Mouse (Mus musculus) gastrocnemius, adult 18-20 months (tissue): ENCODE results near the gene Fndc5. TPM values are rescaled to one million over a fixed set of nuclear protein-coding genes. Genes with fewer than 3 reads are reported as not detected.

Experiments used
- DNase-seq: peaks from one replicate; pipeline ENCODE4 v3.0.0; 2021; ENCODE audit warnings: low spot score
- total RNA-seq, 2 experiments: library from RNA; stranded (reverse); gene quantifications; 2 replicates each; pipeline ENCODE4 v1.2.3; 2021

Gene Fndc5
- total RNA-seq, 2 experiments from 2014 or later: 67.3 to 72.7 TPM

DNA sequence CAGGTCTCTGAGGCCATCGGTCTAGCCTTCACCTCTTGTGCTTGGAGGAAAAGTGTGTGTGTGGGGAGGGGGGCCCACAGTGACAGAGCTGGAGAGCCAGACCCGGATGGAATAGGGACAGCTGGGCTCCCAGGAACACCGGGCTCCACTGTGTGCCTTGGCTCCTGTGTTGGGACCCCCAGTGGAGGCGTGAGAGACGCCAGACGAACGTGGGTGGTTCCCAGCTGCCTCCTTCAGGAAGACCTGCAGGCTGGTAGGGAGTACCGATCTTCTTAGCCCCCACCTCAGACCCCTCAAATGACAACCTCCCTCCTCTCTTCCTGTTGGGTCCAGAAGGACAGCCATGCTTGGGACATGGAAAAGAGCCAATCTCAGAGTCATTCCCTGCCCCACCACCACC is 14.1 kb upstream of the Fndc5 start:
- no peak for DNase-seq

DNA sequence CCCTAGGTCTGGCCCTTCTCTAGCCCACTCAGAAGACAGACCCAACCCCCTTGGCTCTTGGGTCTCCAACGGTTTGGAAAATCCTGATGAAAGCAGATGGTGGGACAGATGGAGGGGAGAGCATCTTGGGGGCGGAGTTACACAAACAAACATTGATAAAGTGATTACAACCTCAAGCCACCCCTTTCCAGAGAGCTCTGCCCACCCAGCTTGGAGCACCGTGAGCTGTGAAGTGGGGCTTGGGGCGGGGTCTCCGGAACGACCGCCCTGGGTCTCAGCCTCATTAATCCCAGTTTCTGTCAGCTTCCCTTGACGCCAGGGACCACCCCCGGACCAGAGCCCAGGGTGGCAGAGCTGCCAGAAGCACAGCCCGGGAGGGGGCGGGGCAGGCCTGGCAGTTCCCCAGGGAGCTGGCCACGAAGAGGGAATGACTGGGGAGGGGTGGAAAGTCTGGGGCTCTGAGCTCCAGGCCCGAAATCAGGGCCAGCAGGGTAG is 12.1 kb upstream of the Fndc5 start:
- no peak for DNase-seq

DNA sequence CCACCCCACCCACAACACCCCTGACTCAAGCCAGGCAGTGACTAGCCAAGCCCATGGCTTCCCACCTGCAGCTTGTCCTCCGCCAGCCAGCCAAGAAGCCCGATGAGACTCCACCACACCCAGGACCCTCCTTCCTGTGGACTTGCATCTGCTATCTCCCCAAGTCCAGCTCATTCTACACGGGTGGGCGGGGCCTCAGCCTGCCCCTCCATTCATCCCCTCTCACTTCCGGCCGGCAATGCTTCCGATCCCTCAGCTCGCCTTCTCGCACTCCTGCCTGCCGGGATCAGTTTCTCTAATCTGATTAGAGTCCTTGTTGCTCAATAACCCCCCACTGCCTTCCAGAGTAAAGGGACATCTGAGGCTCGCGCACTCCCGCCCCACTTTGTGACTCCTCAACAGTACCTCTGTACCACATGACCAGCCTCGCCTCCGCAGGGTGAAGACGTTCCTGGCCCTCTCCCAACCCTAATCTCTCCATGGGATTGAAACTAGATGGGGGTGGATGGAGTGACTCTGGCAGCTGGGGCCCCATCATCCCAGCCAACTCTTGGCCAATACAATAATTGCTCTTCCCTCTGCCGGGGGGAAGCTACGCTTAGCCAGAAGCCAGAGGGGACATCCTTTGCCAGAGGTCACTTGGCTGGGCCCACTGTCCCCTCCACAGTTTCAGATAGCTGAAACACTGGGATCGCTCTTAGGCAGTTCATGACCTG is 10.9 kb upstream of the Fndc5 start:
- DNase-seq: peak; percentile 35

DNA sequence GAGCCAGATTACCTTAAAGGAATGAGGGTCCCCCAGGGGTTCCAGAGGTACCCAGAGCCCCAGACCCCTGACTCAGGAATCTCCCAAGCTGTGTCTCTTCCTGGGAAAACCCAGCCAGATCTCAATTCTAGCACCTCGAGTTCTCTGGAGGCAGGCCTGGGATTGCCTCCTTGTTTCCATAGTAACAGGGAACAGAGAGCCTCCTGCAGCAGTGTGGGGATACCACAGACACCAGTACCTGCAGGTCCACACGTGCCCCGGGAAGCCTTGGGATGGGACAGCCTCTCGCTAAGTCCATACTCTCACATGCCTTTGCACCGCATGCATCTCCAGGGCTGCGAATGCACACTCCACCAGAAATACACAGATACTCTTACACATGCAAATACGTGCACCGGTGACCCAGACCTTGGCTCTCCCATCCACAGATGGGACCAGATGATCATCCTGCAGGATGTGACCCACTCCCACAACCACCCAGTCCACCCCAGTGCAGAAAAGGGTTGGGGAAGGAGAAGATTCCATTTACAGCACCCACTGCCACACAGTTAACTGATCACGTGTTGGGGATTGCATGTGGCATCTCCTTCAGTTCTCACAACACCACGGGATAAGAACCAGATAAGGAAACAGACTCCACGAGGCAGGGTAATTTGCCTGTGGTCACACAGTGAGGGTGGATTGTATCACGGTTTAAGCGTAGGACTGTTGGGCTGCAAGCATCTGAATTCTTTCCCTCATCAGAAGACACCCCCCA is 8.0 kb upstream of the Fndc5 start:
- no peak for DNase-seq

DNA sequence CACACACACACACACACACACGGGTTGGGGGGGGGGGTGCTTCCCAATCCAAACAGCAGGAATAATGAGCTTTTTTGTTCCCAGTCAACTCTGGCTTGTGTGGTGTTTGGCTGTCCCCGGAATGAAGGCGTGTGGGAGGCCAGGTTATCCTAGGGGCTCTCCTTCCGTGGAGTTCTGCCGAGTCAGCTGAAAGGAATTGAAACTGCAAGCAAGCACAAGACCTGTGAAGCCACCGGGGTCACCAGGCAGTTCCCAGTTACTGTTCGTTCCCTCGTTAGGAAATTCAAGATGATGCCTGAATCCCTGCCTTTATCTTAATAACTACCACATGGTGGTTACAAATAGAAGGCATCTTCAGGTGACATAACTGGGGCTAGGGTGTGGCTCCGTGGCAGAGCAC is 7.4 kb upstream of the Fndc5 start:
- DNase-seq: no peak

DNA sequence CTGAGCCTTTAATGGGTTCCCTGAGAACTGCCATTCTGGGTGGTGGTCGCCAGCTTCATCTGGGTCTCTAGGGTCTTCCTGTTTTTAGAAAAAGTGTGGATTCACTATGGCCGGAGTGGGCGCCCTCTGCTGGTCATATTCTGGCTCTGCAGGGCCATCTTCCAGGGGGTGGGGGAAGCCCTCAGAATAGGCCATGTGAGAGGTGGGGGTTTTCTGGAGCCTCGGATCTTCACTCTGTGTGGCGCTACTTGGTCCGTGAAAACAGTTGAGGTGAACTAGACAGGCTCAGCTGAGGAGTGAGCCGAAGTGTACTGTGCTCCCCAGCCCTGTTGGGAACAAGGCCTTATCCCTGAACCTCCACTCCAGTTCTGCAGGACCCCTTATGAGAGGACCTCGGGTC is 6.7 kb upstream of the Fndc5 start:
- no peak for DNase-seq

DNA sequence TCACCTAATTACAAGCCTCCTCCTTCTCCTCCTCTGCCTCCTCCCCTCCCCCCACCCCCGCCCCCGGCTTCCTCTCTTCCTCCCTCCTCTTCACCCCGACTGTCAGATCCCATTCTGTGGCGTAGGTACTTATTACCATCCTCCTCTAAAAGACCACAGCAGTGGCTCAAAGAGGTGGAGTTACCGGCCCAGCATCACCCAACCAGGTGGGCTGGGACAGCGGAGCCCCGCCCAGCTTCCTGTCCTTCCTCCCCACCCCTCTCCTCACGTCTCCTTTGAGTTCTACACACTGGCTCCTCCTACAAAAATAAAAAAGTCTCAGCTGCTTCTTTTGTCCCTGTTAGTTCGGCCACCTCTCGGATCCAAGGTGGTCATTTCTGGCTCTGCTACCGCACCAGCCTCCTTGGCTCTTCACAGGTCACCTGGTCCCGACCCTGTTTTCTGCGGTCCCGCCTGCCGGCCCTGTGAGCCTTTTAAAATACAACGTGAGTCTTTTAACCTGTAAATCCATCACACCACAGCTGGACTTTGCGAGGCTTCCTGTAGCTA is 6.0 kb upstream of the Fndc5 start:
- DNase-seq: no peak

DNA sequence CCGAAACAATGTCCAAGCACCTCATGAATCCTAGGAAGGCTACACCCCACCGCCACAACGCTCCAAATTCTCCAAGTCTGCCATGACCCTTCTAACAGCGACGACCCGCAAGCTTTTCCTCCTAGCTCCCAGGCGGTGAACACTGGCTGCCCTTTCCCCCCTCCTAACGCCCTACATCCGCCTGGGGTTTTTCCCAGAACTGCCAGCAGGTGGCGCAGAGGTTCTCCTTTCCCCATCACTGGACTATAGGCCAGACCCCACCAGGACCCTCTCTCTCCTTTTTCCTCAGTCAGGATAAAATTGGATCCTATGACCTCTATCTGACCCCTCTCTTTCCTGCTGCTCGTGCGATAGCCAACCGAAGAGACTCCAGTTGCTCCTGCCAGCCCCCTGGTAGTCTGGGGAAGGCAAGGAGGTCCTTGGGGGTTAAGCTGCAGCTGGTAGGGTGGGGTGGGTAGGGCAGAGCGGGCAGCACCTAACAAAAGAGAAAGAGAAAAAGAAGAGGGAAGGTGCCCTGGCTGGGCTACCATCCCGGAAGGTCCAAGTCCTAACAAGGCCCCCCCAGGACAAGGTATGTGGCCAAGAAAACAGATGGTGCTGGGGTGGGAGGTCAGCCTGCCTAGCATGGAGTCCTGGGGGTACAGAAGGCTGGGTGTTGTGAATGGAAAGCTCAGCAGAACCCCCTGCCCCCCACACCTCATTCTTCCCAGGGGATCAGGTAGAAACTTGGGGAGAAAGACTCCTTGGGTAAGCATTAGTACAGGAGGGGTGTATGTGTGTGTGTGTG is 1.8 kb upstream of the Fndc5 start:
- peak; percentile 69 for DNase-seq

DNA sequence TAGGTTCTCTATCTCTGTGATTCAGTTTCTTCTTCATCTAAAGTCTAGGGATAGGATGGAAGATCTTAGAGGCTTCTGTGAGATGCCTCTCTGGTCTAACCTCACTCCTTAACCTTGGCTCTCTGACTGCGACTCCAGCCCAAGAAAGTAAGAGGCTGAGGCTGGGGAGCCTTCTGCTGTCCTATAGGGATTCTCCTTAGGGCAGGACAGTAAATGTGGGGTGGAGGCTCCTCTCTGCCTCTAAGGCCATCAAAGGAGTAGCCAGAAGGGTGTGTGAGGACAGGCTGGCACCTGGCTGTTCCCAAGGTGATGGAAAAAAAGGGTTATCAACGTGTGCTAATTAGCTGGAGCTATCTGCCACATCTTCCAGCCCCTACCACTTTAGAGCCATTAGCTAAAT is 1.2 kb upstream of the Fndc5 start:
- no peak for DNase-seq

DNA sequence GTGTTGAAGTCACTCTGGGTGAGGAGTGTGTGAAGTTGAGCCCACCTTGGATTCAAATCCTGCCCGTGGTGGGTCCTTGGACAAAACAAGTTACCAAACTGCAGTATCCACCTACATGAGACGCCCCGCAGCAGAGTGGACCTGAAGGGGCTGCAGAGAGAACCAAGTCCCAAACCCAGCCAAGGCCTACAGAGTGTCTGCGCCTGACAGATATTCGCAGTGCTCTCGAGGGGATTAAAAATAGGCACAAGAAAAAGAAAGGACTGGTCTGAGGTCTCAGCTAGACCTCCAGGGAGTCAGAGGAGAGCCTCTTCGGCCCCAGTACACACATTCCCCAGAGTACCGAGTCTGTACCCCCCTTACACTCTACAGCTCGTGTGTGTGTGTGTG is 615 bp upstream of the Fndc5 start:
- DNase-seq: no peak

DNA sequence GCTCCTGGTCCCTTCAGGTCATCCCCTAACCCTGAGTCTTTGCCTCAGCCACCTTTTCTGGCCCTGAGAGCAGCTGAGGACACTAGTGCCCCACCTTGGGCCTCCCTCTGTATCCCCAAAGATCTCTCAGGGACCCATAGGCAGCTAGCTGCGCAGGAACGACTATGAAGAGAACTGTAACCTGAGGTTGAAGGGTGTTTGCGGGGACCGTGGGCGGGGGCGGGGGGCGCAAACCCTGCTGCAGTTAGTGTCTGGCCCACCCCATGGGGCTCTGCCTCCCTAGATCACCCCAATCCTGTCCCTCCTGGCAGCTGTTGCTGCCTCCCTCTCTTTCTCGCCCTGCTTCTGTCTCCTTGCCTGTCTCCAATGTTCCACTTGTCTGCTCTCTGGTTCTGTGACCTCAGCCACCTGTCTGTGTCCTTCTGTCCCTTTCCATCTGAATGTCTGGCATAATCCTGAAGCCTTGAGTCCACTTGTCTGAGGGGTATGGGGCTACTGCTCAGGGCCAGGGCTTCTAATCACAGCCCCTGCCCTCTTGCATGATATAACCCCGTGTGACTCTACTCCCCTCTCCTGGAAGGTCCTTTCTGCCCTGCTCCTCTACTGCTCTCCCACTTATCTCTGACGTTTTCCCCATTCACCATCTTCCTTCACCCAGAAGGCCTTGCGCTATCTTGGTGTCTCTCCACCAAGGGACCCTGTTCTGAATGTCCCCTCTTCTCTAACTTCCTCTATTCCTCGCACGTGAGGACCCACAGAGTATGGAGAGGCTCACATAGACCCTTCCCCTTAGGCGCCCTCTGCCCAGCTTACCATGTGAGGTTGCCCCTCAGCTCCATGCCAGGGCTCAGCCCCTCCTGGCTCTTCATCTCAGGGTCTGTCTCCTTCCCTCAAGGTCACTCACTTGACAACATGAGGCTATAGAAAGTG is 858 bp downstream of the Fndc5 start:
- DNase-seq: no peak

DNA sequence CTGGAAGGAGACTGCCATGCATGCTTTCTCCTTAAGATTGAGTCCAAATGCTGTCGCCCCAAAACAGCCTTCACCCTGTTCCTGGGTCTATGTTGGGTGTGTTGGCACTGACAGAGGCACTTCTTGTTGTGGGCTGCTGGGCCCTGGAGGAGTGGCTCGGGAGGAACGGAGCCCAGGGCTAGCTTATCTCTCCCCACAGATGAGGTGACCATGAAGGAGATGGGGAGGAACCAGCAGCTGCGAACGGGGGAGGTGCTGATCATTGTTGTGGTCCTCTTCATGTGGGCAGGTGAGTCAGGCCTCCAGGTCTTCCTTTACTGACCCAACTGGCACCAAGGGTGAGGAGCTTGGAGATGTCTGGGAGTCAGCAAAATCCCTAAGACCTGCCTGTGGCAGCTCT is 2.8 kb downstream of the Fndc5 start:
- DNase-seq: no peak

DNA sequence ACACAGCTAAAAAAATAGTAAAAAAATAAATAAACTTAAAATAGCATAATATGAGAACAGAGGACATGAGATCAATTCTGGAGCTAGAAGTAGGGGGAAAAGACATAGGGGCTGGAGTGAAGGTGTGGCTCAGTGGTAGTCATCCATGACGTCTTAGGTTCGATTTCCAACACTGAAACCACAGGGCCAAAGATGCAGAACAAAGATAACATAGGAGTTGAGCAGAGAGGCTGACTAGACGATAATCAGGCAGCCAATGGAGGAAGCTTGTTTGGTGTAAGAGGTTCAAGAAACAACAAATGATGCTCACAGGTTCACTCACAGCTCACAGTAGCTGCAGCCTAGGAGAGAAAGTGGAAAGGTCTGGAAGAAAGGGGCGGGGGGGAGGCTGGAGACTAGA is 4.0 kb downstream of the Fndc5 start:
- no peak for DNase-seq

DNA sequence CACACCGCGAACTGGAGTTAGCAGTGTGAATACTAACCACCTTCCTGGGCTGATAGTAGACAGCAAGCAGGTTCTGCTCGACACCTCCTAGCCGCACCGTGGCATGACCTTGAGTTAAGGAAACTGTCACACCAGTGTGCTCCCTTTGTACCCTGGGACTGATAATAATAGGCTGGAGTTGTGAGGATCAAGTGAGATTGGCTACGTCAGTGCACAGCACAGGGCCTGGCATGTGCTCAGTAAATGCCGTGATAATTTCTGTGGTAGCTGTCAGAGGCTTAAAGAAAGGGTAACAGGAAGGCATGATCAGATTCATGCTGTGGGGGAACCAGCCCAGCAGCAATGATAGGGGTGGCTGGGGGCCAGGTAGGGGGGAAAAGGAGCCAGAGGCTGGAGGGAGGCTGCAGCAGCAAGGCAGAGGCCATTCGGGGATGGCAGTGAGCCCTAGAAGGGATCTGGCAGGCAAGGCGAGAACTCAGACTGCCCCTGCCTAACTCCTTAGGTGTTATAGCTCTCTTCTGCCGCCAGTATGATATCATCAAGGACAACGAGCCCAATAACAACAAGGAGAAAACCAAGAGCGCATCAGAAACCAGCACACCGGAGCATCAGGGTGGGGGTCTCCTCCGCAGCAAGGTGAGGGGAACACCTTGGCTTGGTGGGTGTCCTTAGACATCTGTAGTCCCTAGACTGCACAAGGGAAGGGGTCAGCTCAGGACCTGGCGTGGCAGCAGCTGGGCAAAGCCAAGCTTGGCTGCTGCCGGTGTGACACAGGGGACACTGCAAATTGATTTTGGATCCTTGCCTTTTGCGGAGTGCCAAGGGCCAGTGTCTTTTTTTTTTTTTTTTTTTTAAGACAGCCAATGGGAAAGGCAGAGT is 5.0 kb downstream of the Fndc5 start:
- DNase-seq: no peak

DNA sequence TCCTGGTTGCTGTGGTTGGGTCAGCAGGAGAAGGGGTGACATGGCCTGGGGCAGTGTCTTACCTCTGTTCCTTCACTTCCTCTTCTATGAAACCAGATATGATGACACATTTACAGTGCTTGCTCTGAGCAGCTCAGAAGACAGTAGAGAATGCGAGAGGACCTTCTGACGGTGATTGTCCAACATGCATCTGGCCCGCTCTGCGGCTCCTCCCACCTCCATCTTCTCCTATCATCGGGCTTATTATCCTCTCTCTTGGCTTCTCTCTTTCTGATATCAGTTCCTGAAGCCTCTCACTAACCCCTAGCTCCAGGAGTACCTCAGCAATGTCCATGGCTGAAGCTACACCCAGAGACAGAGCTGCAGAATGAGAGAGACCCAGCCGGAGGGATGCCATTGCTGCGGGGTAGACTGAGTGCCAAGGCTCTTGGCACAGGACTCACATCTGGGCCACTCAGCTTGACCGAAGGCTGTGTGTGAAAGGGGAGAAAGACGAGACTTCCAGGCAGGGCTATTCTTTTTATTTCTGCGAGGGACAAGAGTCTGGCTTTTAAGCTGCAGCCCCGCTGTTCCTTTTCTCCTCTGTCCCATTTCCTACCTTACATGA is 5.7 kb downstream of the Fndc5 start:
- no peak for DNase-seq

DNA sequence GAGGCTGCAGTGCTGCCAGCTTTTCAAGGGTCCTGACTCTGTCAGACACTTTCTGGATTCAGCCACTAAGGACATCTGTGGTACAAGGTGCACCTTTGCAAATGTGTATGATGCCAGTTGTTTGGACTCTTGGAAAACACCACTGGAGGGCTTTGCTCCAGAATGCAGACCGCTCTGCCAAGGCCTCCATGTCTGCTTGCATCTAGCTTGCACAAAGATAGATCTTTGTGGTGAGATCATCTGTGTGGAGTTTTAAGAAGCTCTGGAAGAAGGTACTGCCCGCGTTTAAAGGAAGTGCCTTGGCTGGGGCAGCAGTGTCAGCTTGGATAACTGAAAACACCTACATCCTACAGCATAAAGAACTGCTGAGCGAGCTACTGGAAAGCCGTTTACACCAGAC is 6.7 kb downstream of the Fndc5 start:
- no peak for DNase-seq

DNA sequence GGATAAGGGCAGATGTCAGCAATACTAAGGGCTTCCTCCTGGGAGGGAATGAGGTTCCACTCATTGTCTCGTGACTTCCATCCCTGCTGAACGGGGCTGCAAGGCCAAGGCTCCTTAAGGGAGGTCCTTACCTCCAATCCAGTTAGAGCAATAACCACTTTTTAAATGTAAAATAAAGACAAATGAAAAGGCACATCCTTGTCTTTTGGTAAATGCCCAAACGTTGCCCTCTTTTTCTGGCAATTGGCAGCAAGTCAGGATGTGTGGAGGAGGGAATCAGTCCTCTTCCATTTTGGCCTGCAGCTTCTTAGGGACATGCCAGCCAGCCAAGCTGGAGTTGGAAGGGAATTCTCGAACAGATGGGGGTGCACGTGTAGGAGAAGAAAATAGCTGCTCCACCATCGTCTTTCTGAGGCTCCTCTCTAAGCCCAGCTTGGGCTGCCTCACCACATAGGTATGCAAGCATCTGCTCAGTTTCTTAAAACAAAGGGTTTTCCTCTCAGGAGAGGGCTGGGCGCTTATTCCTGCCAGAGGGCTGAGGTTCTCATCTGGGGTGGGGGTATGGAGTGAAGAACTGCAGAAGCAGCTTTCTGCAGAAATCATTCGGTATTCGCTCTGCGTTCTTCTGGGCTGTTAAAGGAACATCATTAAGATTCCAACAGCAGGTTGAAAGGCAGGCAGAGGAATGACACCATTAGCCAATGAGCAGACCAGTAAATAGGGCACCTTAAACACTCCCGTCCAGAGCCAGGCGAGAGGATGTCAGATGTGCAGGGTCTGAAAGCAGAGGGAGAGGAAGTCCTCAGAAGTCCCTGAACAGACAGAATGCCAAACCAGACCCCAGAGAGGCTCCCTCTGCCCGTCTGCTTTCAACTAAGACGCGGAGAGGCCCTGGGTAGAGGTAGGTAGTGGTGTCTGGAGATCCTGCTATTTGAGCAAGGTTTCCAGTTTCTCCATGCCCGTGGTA is 7.9 kb downstream of the Fndc5 start:
- no peak for DNase-seq

DNA sequence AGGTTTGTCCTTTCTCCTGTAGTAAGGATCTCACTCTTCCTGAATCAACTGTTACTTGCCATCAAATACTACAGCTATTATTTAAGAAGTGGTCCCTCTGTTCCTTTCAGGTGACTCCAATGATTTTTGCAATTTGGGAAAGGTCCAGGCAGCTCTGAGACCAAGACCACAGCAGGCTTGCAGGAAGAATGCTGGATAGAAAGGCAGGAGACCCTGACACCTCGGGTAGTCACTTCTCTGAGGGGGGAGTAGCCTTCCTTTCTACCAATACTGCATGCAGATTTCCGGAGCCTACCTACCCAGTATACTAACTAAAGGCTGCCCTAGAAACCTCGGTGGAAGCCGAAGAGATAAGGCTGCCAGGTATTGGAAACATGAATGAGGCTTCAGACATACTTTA is 8.6 kb downstream of the Fndc5 start:
- no peak for DNase-seq
